Mouse (Mus musculus) hematopoietic stem cell, adult 5-6 weeks (primary cell): ENCODE measurements at regions not wholly inside any gene's neighbourhood (a gene's known extent, or its start where the extent isn't known, plus 50 kb on each side); places are given as distances from the start of the nearest gene placed in this dataset.

Experiments
- ATAC-seq, 2 experiments: fragments of 125-278 bp in 1 of 2; replicated peaks in 1 of 2; 2 replicates each; pipeline ENCODE4 v1.8.0; 2016 to 2017; ENCODE audit warnings: inconsistent platforms in 2 of 2, mild to moderate bottlenecking in 2 of 2, moderate number of reproducible peaks in 2 of 2, low read depth in 1 of 2, moderate TSS enrichment in 1 of 2; ENCODE audit not compliant: low FRiP score in 2 of 2, poor library complexity in 2 of 2, severe bottlenecking in 2 of 2, insufficient read depth in 1 of 2, low TSS enrichment in 1 of 2

GRCm38 (mm10) chr7:68823189-68823588 lies 74.1 kb upstream of the Arrdc4 start:
- peak; percentile 67 to 91; a peak in 3 of 4 replicates for ATAC-seq

- no peak for ATAC-seq
Measured at GRCm38 (mm10) chr7:68814823-68815666, 66.0 kb upstream of the Arrdc4 start.

GRCm38 (mm10) chr7:68809782-68810181 lies 60.7 kb upstream of the Arrdc4 start:
- no peak for ATAC-seq
